Mouse (Mus musculus): ENCODE data around the gene Cd38. TPM values are rescaled to one million over a fixed set of nuclear protein-coding genes. Genes with fewer than 3 reads are reported as not detected.

Gene Cd38
- total RNA-seq, 2 experiments from 2014 or later, result 3.2 to 6.5 TPM

- ATAC-seq (replicated peaks; ENCODE audit: low FRiP score, poor library complexity, severe bottlenecking), result no peak
Measured at GRCm38 (mm10) chr5:43915261-43915886, 47.0 kb downstream of the Cd38 start.

- no peak for ATAC-seq (replicated peaks; ENCODE audit: low FRiP score, poor library complexity, severe bottlenecking)
Measured at GRCm38 (mm10) chr5:43921877-43922276, 53.5 kb downstream of the Cd38 start.

GRCm38 (mm10) chr5:43923933-43924332, 55.6 kb downstream of the Cd38 start:
- ATAC-seq (replicated peaks; ENCODE audit: low FRiP score, poor library complexity, severe bottlenecking), result no peak

- ATAC-seq (replicated peaks; ENCODE audit: low FRiP score, poor library complexity, severe bottlenecking), result no peak
Measured at GRCm38 (mm10) chr5:43927729-43928128, 59.4 kb downstream of the Cd38 start.

GRCm38 (mm10) chr5:43933269-43933668, 64.9 kb downstream of the Cd38 start:
- ATAC-seq (replicated peaks; ENCODE audit: low FRiP score, poor library complexity, severe bottlenecking), result no peak

GRCm38 (mm10) chr5:43947330-43947977, 79.1 kb downstream of the Cd38 start:
- ATAC-seq (replicated peaks; ENCODE audit: low FRiP score, poor library complexity, severe bottlenecking), result no peak

GRCm38 (mm10) chr5:43948111-43948743, 79.9 kb downstream of the Cd38 start:
- ATAC-seq (replicated peaks; ENCODE audit: low FRiP score, poor library complexity, severe bottlenecking), result no peak

GRCm38 (mm10) chr5:43948748-43949275, 80.5 kb downstream of the Cd38 start:
- no peak for ATAC-seq (replicated peaks; ENCODE audit: low FRiP score, poor library complexity, severe bottlenecking)

GRCm38 (mm10) chr5:43953241-43953640, 84.9 kb downstream of the Cd38 start:
- ATAC-seq (replicated peaks; ENCODE audit: low FRiP score, poor library complexity, severe bottlenecking), result no peak

GRCm38 (mm10) chr5:43959884-43960440, 91.6 kb downstream of the Cd38 start:
- ATAC-seq (replicated peaks; ENCODE audit: low FRiP score, poor library complexity, severe bottlenecking), result no peak

GRCm38 (mm10) chr5:43961056-43961455, 92.7 kb downstream of the Cd38 start:
- ATAC-seq (replicated peaks; ENCODE audit: low FRiP score, poor library complexity, severe bottlenecking), result no peak

Other genes starting within 250 kb of the Cd38 start
- gene Cc2d2a, start 206.2 kb upstream of the Cd38 start, total RNA-seq (2015; ENCODE audit: low replicate concordance), result 1.5 TPM in 1 of 2 replicates, not detected in the other
- gene Cc2d2a, start 206.2 kb upstream of the Cd38 start, total RNA-seq (2017; ENCODE audit: low replicate concordance), result 0.34 and 0.98 TPM in 2 replicates
- gene Bst1, start 49.7 kb upstream of the Cd38 start, total RNA-seq (2015; ENCODE audit: low replicate concordance), result 0.96 and 8.4 TPM in 2 replicates
- 4.9 and 5.4 TPM in 2 replicates for gene Bst1, start 49.7 kb upstream of the Cd38 start, total RNA-seq (2017; ENCODE audit: low replicate concordance)
- gene Fbxl5, start 46.9 kb upstream of the Cd38 start, total RNA-seq (2015; ENCODE audit: low replicate concordance), result 20.1 and 25.2 TPM in 2 replicates
- gene Fbxl5, start 46.9 kb upstream of the Cd38 start, total RNA-seq (2017; ENCODE audit: low replicate concordance), result 20.9 and 21.9 TPM in 2 replicates
- not detected in 2 replicates for gene Gm7879, start 44.6 kb downstream of the Cd38 start, total RNA-seq (2015; ENCODE audit: low replicate concordance)
- gene Gm7879, start 44.6 kb downstream of the Cd38 start, total RNA-seq (2017; ENCODE audit: low replicate concordance), result 0.68 TPM in 1 of 2 replicates, not detected in the other
- gene Fgfbp1, start 113.2 kb downstream of the Cd38 start, total RNA-seq (2015; ENCODE audit: low replicate concordance), result not detected in 2 replicates
- gene Fgfbp1, start 113.2 kb downstream of the Cd38 start, total RNA-seq (2017; ENCODE audit: low replicate concordance), result not detected in 2 replicates
- gene Prom1, start 233.5 kb downstream of the Cd38 start, total RNA-seq (2015; ENCODE audit: low replicate concordance), result 13.8 and 31.6 TPM in 2 replicates
- gene Prom1, start 233.5 kb downstream of the Cd38 start, total RNA-seq (2017; ENCODE audit: low replicate concordance), result 14.1 and 16.7 TPM in 2 replicates

Data from erythroblast, adult 5-6 weeks (primary cell).